Mouse (Mus musculus): Measurements from ENCODE around the gene Pnmal2.

The Pnmal2 gene

GRCm38 (mm10) chr7:16918014-16918413 is 26.5 kb upstream of the Pnmal2 start:
- no peak for DNase-seq

- DNase-seq: no peak
Measured at GRCm38 (mm10) chr7:16918670-16919069, 25.8 kb upstream of the Pnmal2 start.

GRCm38 (mm10) chr7:16919395-16920149 is 24.9 kb upstream of the Pnmal2 start:
- DNase-seq: no peak

- no peak for DNase-seq
Measured at GRCm38 (mm10) chr7:16920150-16920579, 24.3 kb upstream of the Pnmal2 start.

GRCm38 (mm10) chr7:16920818-16921791 is 23.4 kb upstream of the Pnmal2 start:
- peak; percentile 36 for DNase-seq

GRCm38 (mm10) chr7:16921881-16922335 is 22.6 kb upstream of the Pnmal2 start:
- peak; percentile 58 for DNase-seq

- peak; percentile 38 for DNase-seq
Measured at GRCm38 (mm10) chr7:16922360-16922973, 22.0 kb upstream of the Pnmal2 start.

GRCm38 (mm10) chr7:16923283-16924036 is 21.0 kb upstream of the Pnmal2 start:
- no peak for DNase-seq

GRCm38 (mm10) chr7:16924037-16924834 is 20.2 kb upstream of the Pnmal2 start, which contains the start of gene Calm3:
Calm3 (minus strand) TSS chr7:16924114.
- DNase-seq: peak; percentile 100

GRCm38 (mm10) chr7:16928341-16928740 is 16.1 kb upstream of the Pnmal2 start:
- DNase-seq: no peak

GRCm38 (mm10) chr7:16930850-16931249 is 13.6 kb upstream of the Pnmal2 start:
- peak; percentile 78 for DNase-seq

GRCm38 (mm10) chr7:16931968-16932627 is 12.4 kb upstream of the Pnmal2 start:
- peak; percentile 86 for DNase-seq

- peak; percentile 55 for DNase-seq
Measured at GRCm38 (mm10) chr7:16932704-16933577, 11.5 kb upstream of the Pnmal2 start.

GRCm38 (mm10) chr7:16937312-16937711 is 7.2 kb upstream of the Pnmal2 start:
- no peak for DNase-seq

GRCm38 (mm10) chr7:16938117-16938791 is 6.2 kb upstream of the Pnmal2 start:
- no peak for DNase-seq

GRCm38 (mm10) chr7:16940292-16940691 is 4.2 kb upstream of the Pnmal2 start:
- DNase-seq: no peak

GRCm38 (mm10) chr7:16942861-16943260 is 1.6 kb upstream of the Pnmal2 start:
- DNase-seq: no peak

- DNase-seq: no peak
Measured at GRCm38 (mm10) chr7:16944808-16945315, 380 bp downstream of the Pnmal2 start.

GRCm38 (mm10) chr7:16945419-16945818 is 937 bp downstream of the Pnmal2 start:
- DNase-seq: no peak

All from kidney, adult 18-20 months (tissue).